Comparison of ENCODE assay signal across 10 mouse cellular contexts in the genomic region with DNA sequence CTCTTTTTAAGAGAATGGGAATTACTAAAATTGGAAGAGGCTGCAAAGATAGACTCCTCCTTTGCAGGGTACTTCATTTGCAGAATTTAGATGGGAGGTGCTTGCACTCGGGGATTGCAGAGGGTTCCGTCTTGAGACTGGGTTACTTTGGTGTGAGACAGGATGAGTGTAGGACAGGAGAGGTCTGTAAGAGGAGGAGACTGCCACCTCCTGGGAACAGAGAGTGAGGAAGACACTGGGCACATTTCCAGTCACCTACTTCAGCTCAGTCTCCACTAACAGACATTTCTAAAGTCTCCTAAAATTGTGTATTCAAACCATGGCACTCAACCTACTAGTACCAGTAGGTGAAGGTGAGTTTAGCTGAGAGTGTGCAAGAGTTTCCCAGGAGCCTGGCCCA. TPM values are rescaled to one million over a fixed set of nuclear protein-coding genes. Genes with fewer than 3 reads are reported as not detected.
A peak's percentile ranks its signal among the peaks of the same experiment; 100 is the strongest.
DNase-seq lines count a peak whose midpoint lies in the region; ATAC-seq and TF ChIP-seq lines count a peak whose summit lies in the region.
"Had no signal": no experiment of that assay in that cellular context is flagged by ENCODE, and none has a peak within 500 bp of the region (broad histone marks: within the 10 kb centered on the region; RNA-seq: fewer than 3 reads in every experiment).

No protein-coding gene starts in this region.

- H3K4me2 ChIP-seq in lung, embryonic 14.5 days = no peak overlapping the region
- H3K4me2 ChIP-seq: embryonic facial prominence, embryonic 13.5 days; hindbrain, embryonic 13.5 days had no signal

- peak overlapping the region; percentile 56; the same call in 1 of the 2 replicates for H3K27ac ChIP-seq in gastrocnemius, adult 2 months
- H3K27ac ChIP-seq in lung, embryonic 14.5 days (ENCODE audit: low read depth) = no peak overlapping the region
- H3K27ac ChIP-seq: embryonic facial prominence, embryonic 13.5 days; hindbrain, embryonic 13.5 days had no signal

- DNase-seq in gastrocnemius, adult 2 months = peak; percentile 59
- DNase-seq in gastrocnemius, postnatal 4 days (ENCODE audit: low spot score in 2 of 2) = no peak
- no peak for DNase-seq in lung, embryonic 14.5 days
- no peak for DNase-seq in lung, postnatal 4 days
- DNase-seq in T-cell, adult 2 months (ENCODE audit: low spot score) = peak; percentile 19
- DNase-seq in ovary, postnatal 14 days (ENCODE audit: low spot score) = no peak
- no peak for DNase-seq in retina, embryonic 14.5 days (ENCODE audit: low spot score)

- WGBS in lung, embryonic 14.5 days = 38% methylated on average over 2 of the region's 2 CpGs

- H3K36me3 ChIP-seq in lung, embryonic 14.5 days (ENCODE audit: insufficient read depth) = no peaks in the 10 kb centered on the region
- H3K36me3 ChIP-seq: embryonic facial prominence, embryonic 13.5 days; hindbrain, embryonic 13.5 days had no signal

- TF ChIP-seq CTCF in gastrocnemius, adult 2 months (IDR thresholded peaks at IDR 0.05) = peak; percentile 58
- TF ChIP-seq CTCF in lung, embryonic 14.5 days (IDR thresholded peaks at IDR 0.05; ENCODE audit: low read depth) = peak; percentile 4; the same call in 1 of the 2 replicates

- intact Hi-C loops in gastrocnemius, adult 2 months (cut with DNase I) = loop anchor here (5.0 kb wide), 1 partner anchor 66 kb away; no protein-coding TSS in a partner anchor

- H3K27me3 ChIP-seq in lung, embryonic 14.5 days (ENCODE audit: insufficient read depth, low read length) = no peaks in the 10 kb centered on the region
- H3K27me3 ChIP-seq: embryonic facial prominence, embryonic 13.5 days; hindbrain, embryonic 13.5 days had no signal

- ATAC-seq in lung, embryonic 14.5 days (ENCODE audit: insufficient read depth) = no peak
- peak; percentile 56; the same call in 1 of the 2 replicates for ATAC-seq in megakaryocyte-erythroid progenitor cell, adult 5-6 weeks (replicated peaks; ENCODE audit: low FRiP score, low TSS enrichment, poor library complexity, severe bottlenecking)

- H3K9ac ChIP-seq in lung, embryonic 14.5 days = no peak overlapping the region
- H3K9ac ChIP-seq: hindbrain, embryonic 13.5 days had no signal

- peaks cover 25% of the 10 kb centered on the region for H3K4me1 ChIP-seq in lung, embryonic 14.5 days (ENCODE audit: insufficient read depth)

- no peaks in the 10 kb centered on the region for H3K9me3 ChIP-seq in lung, embryonic 14.5 days (ENCODE audit: low read depth, low read length)
- H3K9me3 ChIP-seq: embryonic facial prominence, embryonic 13.5 days; hindbrain, embryonic 13.5 days had no signal

- H3K4me3 ChIP-seq in gastrocnemius, adult 2 months = peak overlapping the region; percentile 17; the same call in 1 of the 2 replicates
- no peak overlapping the region for H3K4me3 ChIP-seq in lung, embryonic 14.5 days (ENCODE audit: low read depth, low read length)
- H3K4me3 ChIP-seq: embryonic facial prominence, embryonic 13.5 days; hindbrain, embryonic 13.5 days had no signal

RNA-seq across cellular contexts. Expression of a gene that starts 9.4 kb away (rescaled TPM):
- 10 to 100 TPM; 90.4 to 98.4 TPM for total RNA-seq in gastrocnemius, adult 2 months (2021)
- 10 to 100 TPM; 92.7 to 95.0 TPM for total RNA-seq in gastrocnemius, postnatal 4 days (2021)
- 24.7 and 26.9 TPM in 2 replicates for polyA plus RNA-seq in lung, embryonic 14.5 days (2014; fragmentation: Nextera tagmentation; extraction: Ambion mirVana)
- total RNA-seq in megakaryocyte-erythroid progenitor cell, adult 5-6 weeks (2014; fragmentation: Nextera tagmentation) = 138 and 152 TPM in 2 replicates
- total RNA-seq in megakaryocyte-erythroid progenitor cell, adult 5-6 weeks (2017) = 50.4 and 67.2 TPM in 2 replicates

Comparison
In these comparisons a context has a peak if more than half of its experiments do, and no peak if none do; other contexts are left out.
1. DNase-seq: peak in gastrocnemius, adult 2 months (single experiment) and T-cell, adult 2 months (single experiment); none in gastrocnemius, postnatal 4 days (0 of 2), lung, embryonic 14.5 days (single experiment), lung, postnatal 4 days (0 of 2), ovary, postnatal 14 days (single experiment) and retina, embryonic 14.5 days (single experiment).